Mouse (Mus musculus): ENCODE results near the gene 4933406M09Rik. TPM values are rescaled to one million over a fixed set of nuclear protein-coding genes. Genes with fewer than 3 reads are reported as not detected.

The 4933406M09Rik gene
- polyA plus RNA-seq, 1 experiment from 2014 or later = not detected

GRCm38 (mm10) chr1:134418414-134418975, 32.8 kb downstream of the 4933406M09Rik start:
- H3K27me3 ChIP-seq (replicated peaks; ENCODE audit: control insufficient read depth, insufficient read depth, low read length) = no peaks in the 10 kb centered on the region
- H3K4me2 ChIP-seq (ENCODE audit: low read length) = no peak overlapping the region
- no peak for ATAC-seq
- H3K9me3 ChIP-seq (ENCODE audit: control insufficient read depth, low read length) = no peaks in the 10 kb centered on the region
- peaks cover 44% of the 10 kb centered on the region for H3K4me1 ChIP-seq (replicated peaks; ENCODE audit: control insufficient read depth, insufficient read depth, low read length)
- H3K9ac ChIP-seq (replicated peaks; ENCODE audit: low read depth, low read length) = no peak overlapping the region
- no peak overlapping the region for H3K27ac ChIP-seq (ENCODE audit: low read length)
- WGBS = 76% methylated on average over 2 of the region's 2 CpGs
- no peaks in the 10 kb centered on the region for H3K36me3 ChIP-seq (ENCODE audit: control insufficient read depth, insufficient read depth)
- no peak overlapping the region for H3K4me3 ChIP-seq (replicated peaks; ENCODE audit: low read length)

GRCm38 (mm10) chr1:134419176-134419575, 33.4 kb downstream of the 4933406M09Rik start:
- H3K4me2 ChIP-seq (ENCODE audit: low read length) = no peak overlapping the region
- no peak for ATAC-seq
- no peak overlapping the region for H3K4me3 ChIP-seq (replicated peaks; ENCODE audit: low read length)
- H3K4me1 ChIP-seq (replicated peaks; ENCODE audit: control insufficient read depth, insufficient read depth, low read length) = peaks cover 43% of the 10 kb centered on the region
- WGBS = 83% methylated on average over 1 of the region's 1 CpGs
- no peaks in the 10 kb centered on the region for H3K9me3 ChIP-seq (ENCODE audit: control insufficient read depth, low read length)
- no peak overlapping the region for H3K9ac ChIP-seq (replicated peaks; ENCODE audit: low read depth, low read length)
- no peaks in the 10 kb centered on the region for H3K27me3 ChIP-seq (replicated peaks; ENCODE audit: control insufficient read depth, insufficient read depth, low read length)
- H3K27ac ChIP-seq (ENCODE audit: low read length) = no peak overlapping the region
- H3K36me3 ChIP-seq (ENCODE audit: control insufficient read depth, insufficient read depth) = peaks cover 4% of the 10 kb centered on the region; the same call in 1 of the 2 replicates

- ATAC-seq = no peak
Observed at GRCm38 (mm10) chr1:134419751-134420458, 34.2 kb downstream of the 4933406M09Rik start.

GRCm38 (mm10) chr1:134423911-134424310, 38.2 kb downstream of the 4933406M09Rik start:
- no peak for ATAC-seq
- no peak overlapping the region for H3K4me2 ChIP-seq (ENCODE audit: low read length)
- no peak overlapping the region for H3K4me3 ChIP-seq (replicated peaks; ENCODE audit: low read length)
- 80% methylated on average over 10 of the region's 10 CpGs for whole genome bisulfite sequencing
- H3K9ac ChIP-seq (replicated peaks; ENCODE audit: low read depth, low read length) = no peak overlapping the region
- peaks cover 8% of the 10 kb centered on the region for H3K4me1 ChIP-seq (replicated peaks; ENCODE audit: control insufficient read depth, insufficient read depth, low read length)
- H3K9me3 ChIP-seq (ENCODE audit: control insufficient read depth, low read length) = no peaks in the 10 kb centered on the region
- H3K36me3 ChIP-seq (ENCODE audit: control insufficient read depth, insufficient read depth) = peaks cover 39% of the 10 kb centered on the region
- no peaks in the 10 kb centered on the region for H3K27me3 ChIP-seq (replicated peaks; ENCODE audit: control insufficient read depth, insufficient read depth, low read length)
- no peak overlapping the region for H3K27ac ChIP-seq (ENCODE audit: low read length)

More at GRCm38 (mm10) chr1:134419751-134420458, 34.2 kb downstream of the 4933406M09Rik start:
- H3K4me3 ChIP-seq (replicated peaks; ENCODE audit: low read length) = no peak overlapping the region
- no peak overlapping the region for H3K27ac ChIP-seq (ENCODE audit: low read length)
- H3K4me1 ChIP-seq (replicated peaks; ENCODE audit: control insufficient read depth, insufficient read depth, low read length) = peaks cover 35% of the 10 kb centered on the region
- no peaks in the 10 kb centered on the region for H3K27me3 ChIP-seq (replicated peaks; ENCODE audit: control insufficient read depth, insufficient read depth, low read length)
- 30% methylated on average over 5 of the region's 5 CpGs for WGBS
- no peak overlapping the region for H3K4me2 ChIP-seq (ENCODE audit: low read length)
- H3K9me3 ChIP-seq (ENCODE audit: control insufficient read depth, low read length) = no peaks in the 10 kb centered on the region
- H3K36me3 ChIP-seq (ENCODE audit: control insufficient read depth, insufficient read depth) = peaks cover 10% of the 10 kb centered on the region
- H3K9ac ChIP-seq (replicated peaks; ENCODE audit: low read depth, low read length) = no peak overlapping the region

- Histone ChIP-seq H3K4me1 (replicated peaks; ENCODE audit: control insufficient read depth, insufficient read depth, low read length) (no peaks in the 10 kb centered on the region), H3K9ac (replicated peaks; ENCODE audit: low read depth, low read length) (no peak overlapping the region), H3K27me3 (replicated peaks; ENCODE audit: control insufficient read depth, insufficient read depth, low read length) (no peaks in the 10 kb centered on the region), H3K4me3 (replicated peaks; ENCODE audit: low read length) (no peak overlapping the region), H3K9me3 (ENCODE audit: control insufficient read depth, low read length) (no peaks in the 10 kb centered on the region), H3K27ac (ENCODE audit: low read length) (no peak overlapping the region), H3K36me3 (ENCODE audit: control insufficient read depth, insufficient read depth) (peaks cover 45% of the 10 kb centered on the region), H3K4me2 (ENCODE audit: low read length) (no peak overlapping the region)
- WGBS = 85% methylated on average over 5 of the region's 5 CpGs
- no peak for ATAC-seq
Observed at GRCm38 (mm10) chr1:134426289-134426688, 40.5 kb downstream of the 4933406M09Rik start.

- no peak overlapping the region for H3K4me2 ChIP-seq (ENCODE audit: low read length)
- no peak for ATAC-seq
- H3K9me3 ChIP-seq (ENCODE audit: control insufficient read depth, low read length) = no peaks in the 10 kb centered on the region
- no peak overlapping the region for H3K9ac ChIP-seq (replicated peaks; ENCODE audit: low read depth, low read length)
- H3K27me3 ChIP-seq (replicated peaks; ENCODE audit: control insufficient read depth, insufficient read depth, low read length) = no peaks in the 10 kb centered on the region
- H3K27ac ChIP-seq (ENCODE audit: low read length) = no peak overlapping the region
- H3K4me3 ChIP-seq (replicated peaks; ENCODE audit: low read length) = no peak overlapping the region
- no peaks in the 10 kb centered on the region for H3K4me1 ChIP-seq (replicated peaks; ENCODE audit: control insufficient read depth, insufficient read depth, low read length)
- H3K36me3 ChIP-seq (ENCODE audit: control insufficient read depth, insufficient read depth) = peaks cover 20% of the 10 kb centered on the region
- WGBS = 88% methylated on average over 10 of the region's 10 CpGs
Observed at GRCm38 (mm10) chr1:134433002-134433401, 47.3 kb downstream of the 4933406M09Rik start.

- no peak overlapping the region for H3K4me3 ChIP-seq (replicated peaks; ENCODE audit: low read length)
- no peaks in the 10 kb centered on the region for H3K9me3 ChIP-seq (ENCODE audit: control insufficient read depth, low read length)
- WGBS = 95% methylated on average over 4 of the region's 4 CpGs
- no peak overlapping the region for H3K27ac ChIP-seq (ENCODE audit: low read length)
- H3K9ac ChIP-seq (replicated peaks; ENCODE audit: low read depth, low read length) = no peak overlapping the region
- H3K4me2 ChIP-seq (ENCODE audit: low read length) = no peak overlapping the region
- no peak for ATAC-seq
- no peaks in the 10 kb centered on the region for H3K4me1 ChIP-seq (replicated peaks; ENCODE audit: control insufficient read depth, insufficient read depth, low read length)
- H3K27me3 ChIP-seq (replicated peaks; ENCODE audit: control insufficient read depth, insufficient read depth, low read length) = no peaks in the 10 kb centered on the region
- H3K36me3 ChIP-seq (ENCODE audit: control insufficient read depth, insufficient read depth) = peaks cover 17% of the 10 kb centered on the region
Observed at GRCm38 (mm10) chr1:134433473-134433872, 47.7 kb downstream of the 4933406M09Rik start.

- Histone ChIP-seq H3K9me3 (ENCODE audit: control insufficient read depth, low read length) (no peaks in the 10 kb centered on the region), H3K27me3 (replicated peaks; ENCODE audit: control insufficient read depth, insufficient read depth, low read length) (no peaks in the 10 kb centered on the region), H3K9ac (replicated peaks; ENCODE audit: low read depth, low read length) (no peak overlapping the region), H3K36me3 (ENCODE audit: control insufficient read depth, insufficient read depth) (peaks cover 13% of the 10 kb centered on the region), H3K4me1 (replicated peaks; ENCODE audit: control insufficient read depth, insufficient read depth, low read length) (no peaks in the 10 kb centered on the region), H3K4me3 (replicated peaks; ENCODE audit: low read length) (no peak overlapping the region), H3K4me2 (ENCODE audit: low read length) (no peak overlapping the region), H3K27ac (ENCODE audit: low read length) (no peak overlapping the region)
- no peak for ATAC-seq
- WGBS = 31% methylated on average over 4 of the region's 4 CpGs
Observed at GRCm38 (mm10) chr1:134435414-134435813, 49.7 kb downstream of the 4933406M09Rik start.

GRCm38 (mm10) chr1:134440437-134440836, 54.7 kb downstream of the 4933406M09Rik start:
- Histone ChIP-seq H3K27ac (ENCODE audit: low read length) (no peak overlapping the region), H3K9ac (replicated peaks; ENCODE audit: low read depth, low read length) (no peak overlapping the region), H3K36me3 (ENCODE audit: control insufficient read depth, insufficient read depth) (no peaks in the 10 kb centered on the region), H3K27me3 (replicated peaks; ENCODE audit: control insufficient read depth, insufficient read depth, low read length) (no peaks in the 10 kb centered on the region), H3K9me3 (ENCODE audit: control insufficient read depth, low read length) (no peaks in the 10 kb centered on the region), H3K4me1 (replicated peaks; ENCODE audit: control insufficient read depth, insufficient read depth, low read length) (no peaks in the 10 kb centered on the region), H3K4me2 (ENCODE audit: low read length) (no peak overlapping the region), H3K4me3 (replicated peaks; ENCODE audit: low read length) (no peak overlapping the region)
- ATAC-seq = no peak
- 90% methylated on average over 6 of the region's 6 CpGs for whole genome bisulfite sequencing

Data from forebrain, embryonic 16.5 days (tissue).